Mouse (Mus musculus) embryonic facial prominence, embryonic 15.5 days (tissue): ENCODE measurements around the gene Amotl1. TPM values are rescaled to one million over a fixed set of nuclear protein-coding genes. Genes with fewer than 3 reads are reported as not detected.
"Not testable (repeated sequence)": the region's sequence is repeated elsewhere in the genome, so short reads cannot be mapped to it uniquely, and the experiment has no call there.

Experiments
- ATAC-seq: fragments of 200-750 bp; cut with Nextera tagmentation; 2 replicates; pipeline ENCODE4 v1.8.0; 2017; ENCODE audit warnings: low read depth, moderate TSS enrichment; ENCODE audit not compliant: insufficient number of reproducible peaks, low FRiP score, low TSS enrichment
- H3K27ac ChIP-seq: fragments of 300-500 bp; sonication (generic); replicated peaks from 2 replicates; pipeline ENCODE4 v1.5.1; 2015; ENCODE audit warnings: mild to moderate bottlenecking, inconsistent platforms
- H3K27me3 ChIP-seq: fragments of 300-500 bp; sonication (generic); 2 replicates; pipeline ENCODE4 v1.6.1; 2015; ENCODE audit warnings: inconsistent platforms
- H3K36me3 ChIP-seq: fragments of 300-500 bp; sonication (generic); 2 replicates; pipeline ENCODE4 v1.6.1; 2015; ENCODE audit warnings: mild to moderate bottlenecking, inconsistent platforms
- H3K4me1 ChIP-seq: fragments of 300-500 bp; sonication (generic); 2 replicates; pipeline ENCODE4 v1.6.1; 2015; ENCODE audit warnings: inconsistent platforms
- H3K4me2 ChIP-seq: fragments of 300-500 bp; sonication (generic); replicated peaks from 2 replicates; pipeline ENCODE4 v1.6.1; 2015; ENCODE audit warnings: mild to moderate bottlenecking, inconsistent platforms
- H3K4me3 ChIP-seq: fragments of 300-500 bp; sonication (generic); replicated peaks from 2 replicates; pipeline ENCODE4 v1.5.1; 2015; ENCODE audit warnings: mild to moderate bottlenecking, inconsistent platforms
- H3K9ac ChIP-seq: fragments of 300-500 bp; sonication (generic); 2 replicates; pipeline ENCODE4 v1.6.1; 2015; ENCODE audit warnings: inconsistent platforms
- H3K9me3 ChIP-seq: fragments of 300-500 bp; sonication (generic); replicated peaks from 2 replicates; pipeline ENCODE4 v1.6.1; 2016; ENCODE audit warnings: inconsistent platforms
- WGBS: fragments of 180-500 bp; shearing (Covaris S2); methylation state at CpG from one replicate; pipeline ENCODE4 v1.1.7; 2015; 5-methylcytosine and 5-hydroxymethylcytosine counted together
- polyA plus RNA-seq: library from polyadenylated mRNA; unstranded; fragments of >200 nt; fragmentation: Nextera tagmentation; extraction: Ambion mirVana; gene quantifications from 2 replicates; pipeline ENCODE4 v1.2.1, GENCODE M21; 2015

Gene Amotl1
- polyA plus RNA-seq, 1 experiment from 2014 or later = 34.2 TPM

DNA sequence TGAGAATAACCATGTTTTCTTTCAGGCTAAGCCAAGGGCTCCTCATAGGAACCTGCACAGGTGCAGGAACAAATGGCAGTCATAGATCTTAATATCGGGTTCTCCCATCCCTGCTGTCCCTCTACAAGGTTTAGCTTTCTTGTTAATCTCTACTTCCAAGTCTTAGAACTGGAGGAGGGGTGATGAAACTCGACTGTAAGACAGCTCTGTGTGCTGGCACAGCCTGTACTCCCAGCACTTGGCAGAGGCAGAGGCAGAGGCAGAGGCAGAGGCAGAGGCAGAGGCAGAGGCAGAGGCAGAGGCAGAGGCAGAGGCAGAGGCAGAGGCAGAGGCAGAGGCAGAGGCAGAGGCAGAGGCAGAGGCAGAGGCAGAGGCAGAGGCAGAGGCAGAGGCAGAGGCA lies 68.5 kb downstream of the Amotl1 start:
- H3K4me3 ChIP-seq, H3K9me3 ChIP-seq, H3K27me3 ChIP-seq, ATAC-seq, H3K27ac ChIP-seq, H3K4me2 ChIP-seq, H3K9ac ChIP-seq, H3K4me1 ChIP-seq: not testable (repeated sequence)
- 62% methylated on average over 2 of the region's 2 CpGs for WGBS
- H3K36me3 ChIP-seq = peaks cover 39% of the 10 kb centered on the region

DNA sequence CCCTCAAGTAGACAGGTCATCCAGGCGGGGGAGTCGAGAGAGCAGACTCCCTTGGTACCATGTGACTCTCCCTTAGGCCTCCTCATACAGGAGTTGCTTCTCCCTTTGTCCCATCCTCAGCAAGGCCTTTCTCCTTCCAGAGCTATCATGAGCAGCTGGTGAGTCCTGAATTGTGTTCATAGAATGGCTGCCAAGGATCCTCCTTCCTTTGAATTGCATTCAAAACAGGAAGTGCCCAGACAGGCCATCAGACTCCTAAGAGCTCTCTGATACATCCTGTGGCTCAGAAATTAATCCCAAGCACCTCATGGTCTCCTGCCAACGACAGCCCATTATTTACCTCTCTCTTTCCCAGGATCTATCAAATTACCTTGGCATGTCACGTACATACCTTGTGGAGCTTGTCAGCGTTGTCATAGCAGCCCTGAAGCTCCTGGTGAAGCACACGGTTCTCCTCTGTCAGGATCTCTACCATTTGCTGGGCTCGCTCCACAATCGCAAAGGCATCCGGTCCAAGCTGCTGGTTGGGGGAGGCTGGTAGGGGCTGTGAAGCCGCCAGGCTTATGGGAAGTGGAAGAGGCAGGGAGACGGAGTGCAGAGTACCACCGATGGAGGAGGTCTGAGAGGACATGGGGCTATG lies 70.0 kb downstream of the Amotl1 start:
- Histone ChIP-seq H3K4me1 (peaks cover 4% of the 10 kb centered on the region), H3K36me3 (peaks cover 48% of the 10 kb centered on the region), H3K27me3 (no peaks in the 10 kb centered on the region), H3K4me3 (no peak overlapping the region), H3K9me3 (no peaks in the 10 kb centered on the region), H3K9ac (no peak overlapping the region), H3K27ac (peak overlapping the region; percentile 39; the same call in 1 of the 2 replicates), H3K4me2 (no peak overlapping the region)
- ATAC-seq = peak; percentile 62; the same call in 1 of the 2 replicates
- WGBS = 64% methylated on average over 12 of the region's 12 CpGs

GRCm38 (mm10) chr9:14569175-14569975 lies 75.5 kb downstream of the Amotl1 start:
- H3K27me3 ChIP-seq = no peaks in the 10 kb centered on the region
- no peak overlapping the region for H3K27ac ChIP-seq
- no peak for ATAC-seq
- 75% methylated on average over 4 of the region's 4 CpGs for WGBS
- no peak overlapping the region for H3K4me2 ChIP-seq
- H3K9ac ChIP-seq = no peak overlapping the region
- H3K9me3 ChIP-seq = no peaks in the 10 kb centered on the region
- peaks cover 76% of the 10 kb centered on the region for H3K36me3 ChIP-seq
- no peaks in the 10 kb centered on the region for H3K4me1 ChIP-seq
- no peak overlapping the region for H3K4me3 ChIP-seq

GRCm38 (mm10) chr9:14568487-14568886 lies 76.4 kb downstream of the Amotl1 start:
- H3K4me1 ChIP-seq = no peaks in the 10 kb centered on the region
- H3K4me3 ChIP-seq = no peak overlapping the region
- peaks cover 75% of the 10 kb centered on the region for H3K36me3 ChIP-seq
- ATAC-seq = no peak
- H3K4me2 ChIP-seq = no peak overlapping the region
- no peak overlapping the region for H3K27ac ChIP-seq
- no peaks in the 10 kb centered on the region for H3K27me3 ChIP-seq
- no peak overlapping the region for H3K9ac ChIP-seq
- WGBS = 55% methylated on average over 2 of the region's 2 CpGs
- H3K9me3 ChIP-seq = no peaks in the 10 kb centered on the region

GRCm38 (mm10) chr9:14564486-14564885 lies 80.4 kb downstream of the Amotl1 start:
- H3K27ac ChIP-seq = no peak overlapping the region
- no peak overlapping the region for H3K4me3 ChIP-seq
- H3K4me2 ChIP-seq = no peak overlapping the region
- 79% methylated on average over 3 of the region's 3 CpGs for WGBS
- no peak overlapping the region for H3K9ac ChIP-seq
- H3K9me3 ChIP-seq = no peaks in the 10 kb centered on the region
- H3K36me3 ChIP-seq = peaks cover 82% of the 10 kb centered on the region
- no peaks in the 10 kb centered on the region for H3K27me3 ChIP-seq
- no peak for ATAC-seq
- H3K4me1 ChIP-seq = peaks cover 12% of the 10 kb centered on the region; the same call in 1 of the 2 replicates

DNA sequence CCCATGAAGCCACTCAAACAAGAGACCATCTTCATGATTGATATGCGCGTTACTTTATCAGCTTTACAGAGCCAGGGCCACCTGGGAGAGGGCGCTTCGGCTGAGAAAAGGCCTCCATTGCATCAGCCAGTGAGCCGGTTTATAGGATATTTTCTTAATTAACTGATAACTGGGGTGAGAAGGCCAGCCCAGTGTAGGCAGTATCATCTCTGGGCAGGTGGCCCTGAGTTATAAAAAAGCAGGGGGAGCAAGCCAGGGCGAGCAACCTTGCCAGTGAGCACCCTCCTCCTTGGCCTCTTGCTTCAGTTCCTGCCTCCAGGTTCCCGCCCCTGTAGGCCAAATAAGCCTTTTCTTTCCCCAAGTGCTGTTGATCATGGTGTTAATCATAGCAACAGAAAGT lies 81.5 kb downstream of the Amotl1 start:
- H3K4me2 ChIP-seq = no peak overlapping the region
- no peak overlapping the region for H3K4me3 ChIP-seq
- H3K9me3 ChIP-seq = no peaks in the 10 kb centered on the region
- peaks cover 75% of the 10 kb centered on the region for H3K36me3 ChIP-seq
- no peak overlapping the region for H3K9ac ChIP-seq
- ATAC-seq = no peak
- no peak overlapping the region for H3K27ac ChIP-seq
- 89% methylated on average over 7 of the region's 7 CpGs for WGBS
- H3K27me3 ChIP-seq = no peaks in the 10 kb centered on the region
- H3K4me1 ChIP-seq = peaks cover 17% of the 10 kb centered on the region; the same call in 1 of the 2 replicates

GRCm38 (mm10) chr9:14560545-14560944 lies 84.3 kb downstream of the Amotl1 start:
- ATAC-seq = no peak
- Histone ChIP-seq H3K4me1 (peaks cover 17% of the 10 kb centered on the region; the same call in 1 of the 2 replicates), H3K9ac (no peak overlapping the region), H3K9me3 (no peaks in the 10 kb centered on the region), H3K27me3 (no peaks in the 10 kb centered on the region), H3K27ac (peak overlapping the region; percentile 28; the same call in 1 of the 2 replicates), H3K36me3 (peaks cover 87% of the 10 kb centered on the region), H3K4me2 (no peak overlapping the region), H3K4me3 (no peak overlapping the region)
- 81% methylated on average over 4 of the region's 4 CpGs for WGBS

GRCm38 (mm10) chr9:14559996-14560395 lies 84.9 kb downstream of the Amotl1 start:
- 74% methylated on average over 9 of the region's 9 CpGs for WGBS
- H3K9me3 ChIP-seq = no peaks in the 10 kb centered on the region
- no peak overlapping the region for H3K4me3 ChIP-seq
- no peaks in the 10 kb centered on the region for H3K27me3 ChIP-seq
- peaks cover 87% of the 10 kb centered on the region for H3K36me3 ChIP-seq
- peaks cover 17% of the 10 kb centered on the region; the same call in 1 of the 2 replicates for H3K4me1 ChIP-seq
- H3K4me2 ChIP-seq = no peak overlapping the region
- peak overlapping the region; percentile 28; the same call in 1 of the 2 replicates for H3K27ac ChIP-seq
- no peak for ATAC-seq
- no peak overlapping the region for H3K9ac ChIP-seq

GRCm38 (mm10) chr9:14559430-14559829 lies 85.4 kb downstream of the Amotl1 start:
- peaks cover 86% of the 10 kb centered on the region for H3K36me3 ChIP-seq
- no peak overlapping the region for H3K27ac ChIP-seq
- H3K9me3 ChIP-seq = no peaks in the 10 kb centered on the region
- H3K4me3 ChIP-seq = no peak overlapping the region
- ATAC-seq = peak; percentile 74; the same call in 1 of the 2 replicates
- H3K4me2 ChIP-seq = no peak overlapping the region
- no peak overlapping the region for H3K9ac ChIP-seq
- WGBS = 47% methylated on average over 10 of the region's 10 CpGs
- H3K4me1 ChIP-seq = peaks cover 17% of the 10 kb centered on the region; the same call in 1 of the 2 replicates
- no peaks in the 10 kb centered on the region for H3K27me3 ChIP-seq

GRCm38 (mm10) chr9:14558332-14558731 lies 86.5 kb downstream of the Amotl1 start:
- Histone ChIP-seq H3K27me3 (no peaks in the 10 kb centered on the region), H3K9me3 (no peaks in the 10 kb centered on the region), H3K4me3 (no peak overlapping the region), H3K27ac (no peak overlapping the region), H3K4me2 (no peak overlapping the region), H3K9ac (no peak overlapping the region), H3K36me3 (peaks cover 86% of the 10 kb centered on the region), H3K4me1 (peaks cover 17% of the 10 kb centered on the region; the same call in 1 of the 2 replicates)
- ATAC-seq = no peak
- WGBS = 90% methylated on average over 10 of the region's 10 CpGs

GRCm38 (mm10) chr9:14548366-14548761 lies 96.5 kb downstream of the Amotl1 start:
- Histone ChIP-seq H3K4me1 (peaks cover 16% of the 10 kb centered on the region), H3K27ac (no peak overlapping the region), H3K4me2 (no peak overlapping the region), H3K27me3 (no peaks in the 10 kb centered on the region), H3K9me3 (no peaks in the 10 kb centered on the region), H3K4me3 (no peak overlapping the region), H3K36me3 (peaks cover 85% of the 10 kb centered on the region), H3K9ac (no peak overlapping the region)
- 0 out of 2 replicates have a peak, but pooled peaks have one; percentile 18 for ATAC-seq
- 63% methylated on average over 11 of the region's 11 CpGs for WGBS
